ENCODE assay signal across 9 mouse cellular contexts in the genomic region with DNA sequence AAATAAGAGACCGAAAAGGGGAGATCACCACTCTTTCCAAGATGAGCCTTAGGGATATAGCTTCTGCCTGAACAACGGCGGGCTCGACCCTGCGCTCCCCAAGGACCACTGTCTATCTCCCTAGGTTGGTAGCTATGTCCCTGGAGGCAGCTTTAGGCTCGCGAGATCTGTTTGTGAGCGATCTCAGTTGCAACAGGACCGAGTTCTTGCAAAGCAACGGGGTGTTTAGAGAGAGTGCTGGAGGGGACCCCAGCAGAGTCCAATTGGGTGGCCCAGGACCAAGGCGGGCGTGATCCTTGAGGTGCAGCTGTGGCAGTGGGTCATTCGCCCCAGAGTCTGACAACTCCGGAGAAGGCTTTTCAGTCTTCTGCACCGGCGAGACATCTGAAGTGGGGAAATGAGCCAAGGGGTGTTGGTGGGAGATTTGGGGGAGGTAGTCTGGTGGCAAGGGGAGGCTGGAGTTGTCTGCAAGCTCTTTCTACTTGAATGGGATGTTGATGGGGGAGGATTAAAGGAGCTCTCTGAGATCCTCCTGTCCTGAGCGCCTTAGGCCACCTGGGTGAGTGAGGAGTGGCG. TPM values are rescaled to one million over a fixed set of nuclear protein-coding genes. Genes with fewer than 3 reads are reported as not detected.
DNase-seq lines count a peak whose midpoint lies in the region; ATAC-seq and TF ChIP-seq lines count a peak whose summit lies in the region.
"Had no signal": no experiment of that assay in that cellular context is flagged by ENCODE, and none has a peak within 500 bp of the region (broad histone marks: within the 10 kb centered on the region; RNA-seq: fewer than 3 reads in every experiment).

No protein-coding gene starts in this region.

- no peak for TF ChIP-seq CTCF in lung, embryonic 14.5 days (IDR thresholded peaks at IDR 0.05; ENCODE audit: low read depth)

- H3K4me2 ChIP-seq in lung, embryonic 14.5 days: peak overlapping the region; percentile 79
- H3K4me2 ChIP-seq in forebrain, embryonic 12.5 days: peak overlapping the region; percentile 85
- H3K4me2 ChIP-seq in limb, embryonic 13.5 days (replicated peaks): peak overlapping the region; percentile 92
- peak overlapping the region; percentile 85 for H3K4me2 ChIP-seq in stomach, embryonic 14.5 days (replicated peaks; ENCODE audit: low read depth, low read length)

- no peaks in the 10 kb centered on the region for H3K27me3 ChIP-seq in lung, embryonic 14.5 days (ENCODE audit: insufficient read depth, low read length)
- no peaks in the 10 kb centered on the region for H3K27me3 ChIP-seq in forebrain, embryonic 12.5 days
- no peaks in the 10 kb centered on the region for H3K27me3 ChIP-seq in limb, embryonic 13.5 days
- H3K27me3 ChIP-seq in stomach, embryonic 14.5 days (ENCODE audit: control insufficient read depth, insufficient read depth, low read length): no peaks in the 10 kb centered on the region

- ATAC-seq in lung, embryonic 14.5 days (ENCODE audit: insufficient read depth): peak; percentile 33
- ATAC-seq in forebrain, embryonic 12.5 days (ENCODE audit: low FRiP score): peak; percentile 28
- peak; percentile 12 for ATAC-seq in limb, embryonic 13.5 days (ENCODE audit: low FRiP score, low read depth)
- ATAC-seq in stomach, embryonic 14.5 days (ENCODE audit: insufficient number of reproducible peaks, insufficient read depth, low FRiP score, low read depth): 0 out of 2 replicates have a peak, but pooled peaks have one; percentile 1

- intact Hi-C loops in left cerebral cortex, postnatal 10 days (cut with DNase I): no loop called here

- peak overlapping the region; percentile 94 for H3K9ac ChIP-seq in lung, embryonic 14.5 days
- peak overlapping the region; percentile 89 for H3K9ac ChIP-seq in forebrain, embryonic 12.5 days
- H3K9ac ChIP-seq in limb, embryonic 13.5 days: peak overlapping the region; percentile 66
- H3K9ac ChIP-seq in stomach, embryonic 14.5 days (replicated peaks; ENCODE audit: low read depth, low read length): 0 out of 2 replicates have a peak overlapping the region, but pooled peaks have one; percentile 86

- WGBS in lung, embryonic 14.5 days: 3% methylated on average over 18 of the region's 18 CpGs
- 2% methylated on average over 18 of the region's 18 CpGs for WGBS in forebrain, embryonic 12.5 days
- 1% methylated on average over 18 of the region's 18 CpGs for WGBS in limb, embryonic 13.5 days
- 5% methylated on average over 18 of the region's 18 CpGs for WGBS in stomach, embryonic 14.5 days

- peak overlapping the region; percentile 84 for H3K4me3 ChIP-seq in lung, embryonic 14.5 days (ENCODE audit: low read depth, low read length)
- H3K4me3 ChIP-seq in forebrain, embryonic 12.5 days (replicated peaks): peak overlapping the region; percentile 80
- peak overlapping the region; percentile 90 for H3K4me3 ChIP-seq in limb, embryonic 13.5 days
- peak overlapping the region; percentile 94 for H3K4me3 ChIP-seq in stomach, embryonic 14.5 days (ENCODE audit: low read depth, low read length)

- 0 out of 2 replicates have a peak, but pooled peaks cover 3% of the 10 kb centered on the region for H3K36me3 ChIP-seq in lung, embryonic 14.5 days (ENCODE audit: insufficient read depth)
- H3K36me3 ChIP-seq in forebrain, embryonic 12.5 days (replicated peaks): peaks cover 22% of the 10 kb centered on the region
- H3K36me3 ChIP-seq in limb, embryonic 13.5 days: peaks cover 6% of the 10 kb centered on the region; the same call in 1 of the 2 replicates
- peaks cover 3% of the 10 kb centered on the region; the same call in 1 of the 2 replicates for H3K36me3 ChIP-seq in stomach, embryonic 14.5 days (ENCODE audit: control insufficient read depth, insufficient read depth, low read length)

- H3K27ac ChIP-seq in lung, embryonic 14.5 days (ENCODE audit: low read depth): peak overlapping the region; percentile 98
- H3K27ac ChIP-seq in forebrain, embryonic 12.5 days: peak overlapping the region; percentile 93
- H3K27ac ChIP-seq in limb, embryonic 13.5 days: peak overlapping the region; percentile 99
- H3K27ac ChIP-seq in stomach, embryonic 14.5 days (ENCODE audit: low read length): peak overlapping the region; percentile 96

- peaks cover 10% of the 10 kb centered on the region; the same call in 1 of the 2 replicates for H3K4me1 ChIP-seq in lung, embryonic 14.5 days (ENCODE audit: insufficient read depth)
- H3K4me1 ChIP-seq in forebrain, embryonic 12.5 days: peaks cover 77% of the 10 kb centered on the region
- H3K4me1 ChIP-seq in limb, embryonic 13.5 days: peaks cover 47% of the 10 kb centered on the region
- H3K4me1 ChIP-seq in stomach, embryonic 14.5 days (ENCODE audit: control insufficient read depth, insufficient read depth, low read length): peaks cover 35% of the 10 kb centered on the region

- no peak for DNase-seq in lung, embryonic 14.5 days
- no peak for DNase-seq in lung, postnatal 4 days
- no peak for DNase-seq in spleen, postnatal 10 days (ENCODE audit: low spot score in 2 of 2)
- DNase-seq in thymus, postnatal 25 days: no peak
- no peak for DNase-seq in left cerebral cortex, postnatal 10 days (ENCODE audit: extremely low spot score in 1 of 2, low spot score in 2 of 2)

- H3K9me3 ChIP-seq in lung, embryonic 14.5 days (ENCODE audit: low read depth, low read length): no peaks in the 10 kb centered on the region
- H3K9me3 ChIP-seq in forebrain, embryonic 12.5 days: no peaks in the 10 kb centered on the region
- H3K9me3 ChIP-seq in limb, embryonic 13.5 days: no peaks in the 10 kb centered on the region
- H3K9me3 ChIP-seq in stomach, embryonic 14.5 days (ENCODE audit: control insufficient read depth, low read depth, low read length): no peaks in the 10 kb centered on the region

RNA-seq across cellular contexts. Expression of a gene that starts 15.2 kb away (rescaled TPM):
- polyA plus RNA-seq in lung, embryonic 14.5 days (2014; fragmentation: Nextera tagmentation; extraction: Ambion mirVana): 19.0 and 22.8 TPM in 2 replicates
- polyA plus RNA-seq in forebrain, embryonic 12.5 days (2016; fragmentation: Nextera tagmentation; extraction: Ambion mirVana): 37.3 and 42.3 TPM in 2 replicates
- 25.3 and 25.6 TPM in 2 replicates for polyA plus RNA-seq in limb, embryonic 13.5 days (2015; fragmentation: Nextera tagmentation; extraction: Ambion mirVana)
- 24.9 and 30.5 TPM in 2 replicates for polyA plus RNA-seq in stomach, embryonic 14.5 days (2014; fragmentation: Nextera tagmentation; extraction: Ambion mirVana)
- total RNA-seq in left cerebral cortex, postnatal 10 days (2021): 100 to 1,000 TPM; 151 to 153 TPM
- total RNA-seq: granulocyte monocyte progenitor cell, adult 5-6 weeks had no signal
